Mouse (Mus musculus): ENCODE results near the gene Sstr3. TPM values are rescaled to one million over a fixed set of nuclear protein-coding genes. Genes with fewer than 3 reads are reported as not detected.

Sstr3 gene
- total RNA-seq (2021): not detected
- long read RNA-seq, experiment 1: 0 reads
- long read RNA-seq, experiment 2: 0 reads

DNA sequence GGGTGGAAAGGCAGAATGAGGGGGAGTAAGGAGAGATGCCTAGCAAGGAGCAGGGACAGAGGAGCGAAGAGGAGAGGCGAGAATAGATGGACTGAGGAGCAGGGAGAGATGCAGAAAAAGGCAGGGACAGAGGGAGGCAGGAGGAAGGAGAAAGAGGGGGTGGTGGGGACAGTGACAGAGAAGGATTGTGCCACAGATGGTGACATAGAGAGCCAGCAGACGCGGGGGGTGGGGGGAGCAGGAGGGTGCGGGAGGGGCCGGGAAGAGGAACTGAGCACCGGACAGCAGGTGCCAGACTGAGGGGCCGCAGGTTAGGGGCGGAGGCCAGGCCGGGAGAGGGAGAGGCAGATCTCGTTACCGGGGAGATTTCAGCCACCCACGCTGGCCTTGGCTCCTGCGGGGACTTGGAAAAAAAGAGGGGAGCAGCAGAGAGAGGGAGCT, at the start of gene Sstr3:
Gene Sstr3, minus strand, starts transcription at position 125 of the 441 bp plus-strand sequence.
- no peak for DNase-seq

DNA sequence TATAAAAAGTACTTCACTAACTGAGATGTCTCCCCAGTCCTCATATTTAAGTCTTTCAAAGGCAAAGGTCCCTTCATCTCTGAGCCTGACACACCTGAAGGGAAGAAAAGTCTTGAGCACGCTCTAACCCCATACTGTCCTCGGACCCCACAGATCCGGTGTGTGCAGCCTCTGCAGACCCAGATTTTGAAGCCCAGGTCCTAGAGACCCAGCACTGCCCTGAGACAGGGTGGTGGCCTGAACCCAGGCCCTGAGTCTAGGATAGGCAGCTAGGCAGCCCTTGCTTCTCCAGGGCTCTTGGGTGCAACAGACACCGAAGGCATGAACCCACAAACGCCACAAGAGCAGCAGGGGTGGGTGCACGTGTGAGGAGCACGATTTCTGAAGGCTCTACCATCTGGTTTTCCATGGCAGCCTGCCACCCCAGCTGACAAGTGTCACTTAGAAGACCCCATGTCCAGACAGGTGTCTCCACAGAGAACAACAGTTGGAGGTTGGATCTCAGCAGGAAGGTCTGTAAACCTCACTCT, 49.5 kb upstream of the Sstr3 start:
- DNase-seq: no peak

DNA sequence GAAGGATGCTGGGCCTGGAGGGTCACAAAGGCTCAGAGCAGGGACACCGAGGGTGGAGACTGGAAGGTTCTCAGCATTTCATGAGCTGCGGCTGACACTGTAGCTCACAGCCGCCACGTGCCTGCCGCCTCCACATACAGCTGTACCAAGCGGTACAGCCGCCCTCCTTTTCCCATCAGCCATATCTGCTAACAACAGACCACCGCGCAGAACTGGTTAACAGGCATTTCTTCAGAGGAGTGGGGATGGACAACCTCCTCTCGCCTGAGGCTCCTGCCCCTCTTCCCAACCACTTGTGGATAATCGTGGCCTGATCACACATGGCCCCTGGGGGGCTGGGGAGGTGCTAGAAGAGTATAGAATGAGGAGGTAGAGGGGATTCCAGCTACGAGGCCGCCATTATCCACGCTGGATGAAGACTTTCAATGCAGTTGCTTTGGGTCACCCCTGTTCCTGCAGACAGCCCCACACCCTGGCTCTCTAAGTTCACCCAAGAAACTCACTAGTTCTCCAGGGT, 48.0 kb upstream of the Sstr3 start:
- DNase-seq: no peak

DNA sequence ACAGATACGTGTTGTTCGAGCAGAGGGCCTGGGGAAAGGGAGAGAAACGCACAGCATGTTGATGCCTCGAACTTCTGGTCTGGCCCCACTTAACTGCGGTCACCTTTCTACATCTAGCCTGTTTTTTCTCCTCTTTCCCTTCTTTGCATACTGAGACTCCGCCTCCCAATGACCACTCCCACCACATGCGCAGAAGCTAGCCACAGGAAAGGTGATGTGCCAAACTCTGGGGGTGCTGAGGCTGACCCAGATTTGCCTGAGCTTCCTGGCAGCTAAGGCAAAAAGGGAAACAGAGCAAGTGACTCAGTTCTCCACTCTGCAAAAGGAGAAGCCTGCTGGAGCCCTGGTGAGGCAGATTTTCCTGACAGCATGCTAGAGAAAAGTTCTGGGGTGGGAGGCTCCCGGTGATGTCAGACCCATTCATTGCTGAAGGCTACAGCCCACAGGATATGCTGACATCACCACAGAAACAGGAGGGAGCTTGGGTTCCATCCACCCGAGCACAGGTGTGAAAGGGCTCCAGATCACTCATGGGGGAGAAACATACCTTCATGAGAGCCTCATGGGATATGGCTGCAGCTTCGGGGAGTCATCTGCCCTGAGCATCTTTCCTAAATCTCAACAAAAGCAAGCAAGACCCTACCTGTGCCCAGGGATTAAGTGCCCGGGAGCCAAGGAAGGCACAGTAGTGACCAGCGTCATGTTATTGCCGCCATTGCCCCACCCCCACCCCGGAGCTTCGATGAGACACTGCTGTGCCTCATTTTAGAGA, 47.4 kb upstream of the Sstr3 start:
- no peak for DNase-seq

DNA sequence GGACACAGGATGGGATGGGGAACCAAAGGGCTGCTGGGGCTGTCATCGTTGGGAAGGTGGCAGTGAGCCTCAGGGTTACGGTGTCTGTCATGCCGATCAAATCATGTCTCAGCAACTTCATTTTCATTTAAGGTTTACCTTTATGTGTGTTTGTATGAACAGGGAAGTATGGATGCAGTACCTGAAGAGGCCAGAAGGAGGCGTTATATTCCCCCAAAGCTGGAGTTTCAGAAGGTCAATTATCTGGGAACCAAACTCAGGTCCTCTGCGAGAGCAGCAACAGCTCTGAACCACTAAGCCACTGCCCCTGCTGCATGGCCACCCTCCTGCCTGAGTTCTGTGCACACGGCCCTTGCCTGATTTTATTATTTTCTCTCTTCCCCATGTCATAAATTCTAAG, 46.3 kb upstream of the Sstr3 start:
- no peak for DNase-seq

DNA sequence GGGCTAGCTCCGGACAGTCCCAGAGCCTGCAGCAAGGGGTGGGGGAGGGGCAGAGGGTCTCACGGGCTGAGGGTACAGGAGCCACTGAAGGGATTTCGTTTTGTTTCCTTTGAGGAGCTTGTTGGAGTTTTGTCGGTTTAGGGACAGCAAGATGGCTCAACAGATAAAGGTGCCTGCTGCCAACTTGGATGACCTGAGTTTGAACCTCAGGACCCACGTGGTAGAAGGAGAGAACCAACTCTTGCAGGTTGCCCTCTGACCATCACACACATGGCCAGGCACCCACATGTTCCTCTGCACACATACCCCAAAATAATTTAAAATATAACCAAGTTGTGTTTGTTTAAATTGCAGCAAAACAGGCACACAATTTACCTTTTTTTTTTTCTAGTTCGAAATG, 45.5 kb upstream of the Sstr3 start:
- no peak for DNase-seq

DNA sequence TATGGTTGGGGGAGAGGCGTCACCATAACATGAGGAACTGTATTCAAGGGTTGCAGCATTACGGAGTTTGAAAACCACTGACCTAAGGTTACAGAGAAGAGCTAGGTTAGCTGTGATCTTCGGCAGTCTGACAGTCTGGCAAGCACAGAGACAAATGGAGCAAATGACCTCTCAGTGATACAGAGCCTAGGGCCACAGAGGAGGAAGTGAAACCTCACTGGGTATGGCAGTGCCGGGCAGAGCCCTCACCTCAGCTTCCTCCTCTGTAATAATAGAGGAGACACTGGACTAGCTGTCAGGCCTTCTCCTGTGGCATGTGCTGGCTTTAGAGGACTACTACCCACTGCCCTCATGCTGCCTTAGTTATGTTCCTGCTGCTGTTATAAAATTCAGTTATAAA, 44.4 kb upstream of the Sstr3 start:
- no peak for DNase-seq

DNA sequence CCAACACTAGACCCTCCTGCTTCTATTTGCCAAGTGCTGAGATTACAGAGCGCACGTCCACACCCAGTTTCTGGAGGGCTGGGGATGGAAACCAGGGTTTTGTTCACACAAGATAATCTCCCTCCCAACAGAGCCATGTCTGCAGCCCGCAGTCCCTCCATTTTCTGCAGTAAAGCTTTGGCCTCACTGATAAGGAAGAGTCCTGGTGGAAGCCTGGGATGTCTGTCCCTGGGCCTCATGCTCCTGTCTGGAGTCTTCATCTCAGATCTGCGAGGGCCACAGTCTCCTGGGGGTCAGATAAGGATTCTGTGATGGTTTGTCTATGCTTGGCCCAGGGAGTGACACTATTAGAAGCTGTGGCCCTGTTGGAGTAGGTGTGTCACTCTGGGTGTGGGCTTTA, 43.6 kb upstream of the Sstr3 start:
- DNase-seq: no peak

DNA sequence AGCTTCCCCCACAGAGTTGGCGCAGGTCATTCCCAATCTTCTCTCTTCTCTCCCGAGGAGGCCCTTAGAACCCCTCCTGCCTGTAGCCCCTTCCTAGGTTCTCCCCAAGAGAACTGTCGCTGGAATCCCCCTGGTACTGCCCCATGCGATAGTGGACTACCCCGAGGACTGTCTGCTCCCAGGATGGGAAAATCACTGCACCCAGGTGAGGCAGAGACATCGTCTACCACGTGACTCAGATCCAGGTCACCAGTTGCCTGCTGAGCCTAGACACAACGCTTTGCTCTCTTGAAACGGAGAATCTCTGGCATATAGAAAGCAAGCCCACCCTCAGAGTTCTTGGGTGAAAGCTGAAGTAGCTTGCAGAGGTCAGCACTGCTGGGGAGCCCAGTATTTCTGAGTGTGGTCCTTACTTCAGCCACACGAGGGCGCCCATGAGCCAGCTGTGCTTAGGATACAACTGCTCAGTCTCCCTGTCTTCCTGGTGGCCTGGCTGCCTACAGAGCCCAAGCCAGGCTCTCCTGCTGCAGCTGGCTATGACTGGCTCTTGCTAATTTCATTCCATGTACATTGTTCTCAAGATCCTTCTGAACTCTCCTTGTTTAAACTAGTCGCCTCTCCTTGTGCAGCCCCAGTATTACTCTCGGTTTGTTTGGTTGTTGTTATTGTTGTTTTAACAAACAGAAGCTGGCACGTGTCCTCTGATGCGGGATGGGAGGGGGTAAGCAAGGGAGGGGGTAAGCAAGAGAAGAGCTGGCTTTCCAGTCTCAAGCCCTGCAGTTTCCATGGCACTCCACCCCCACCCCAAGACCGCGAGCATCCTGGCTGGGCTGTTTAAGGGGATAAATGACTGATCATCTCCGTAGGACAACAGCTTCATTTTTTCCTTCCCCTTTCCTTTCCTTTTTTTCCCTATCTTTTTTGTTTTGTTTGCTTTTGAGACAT, 42.8 kb upstream of the Sstr3 start:
- peak; percentile 64 for DNase-seq

DNA sequence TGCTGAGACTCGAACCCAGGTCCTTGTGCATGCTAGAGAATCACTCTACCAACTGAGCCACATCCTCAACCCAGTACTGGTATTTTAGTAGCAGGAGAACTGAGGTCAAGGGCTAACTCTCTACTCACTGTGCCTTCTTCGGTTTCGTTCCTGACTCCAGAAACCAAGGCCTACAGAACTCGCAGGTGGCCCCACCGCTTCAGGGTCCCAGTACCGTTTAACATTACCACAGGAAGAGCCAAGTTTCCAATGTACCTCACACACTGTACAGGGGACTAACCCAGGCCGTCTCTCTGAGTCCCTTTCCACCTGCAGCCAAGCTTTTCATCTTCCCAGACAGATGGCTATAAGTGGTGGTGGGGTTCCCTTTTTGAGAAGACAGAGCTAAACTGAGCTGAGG, 40.9 kb upstream of the Sstr3 start:
- no peak for DNase-seq

DNA sequence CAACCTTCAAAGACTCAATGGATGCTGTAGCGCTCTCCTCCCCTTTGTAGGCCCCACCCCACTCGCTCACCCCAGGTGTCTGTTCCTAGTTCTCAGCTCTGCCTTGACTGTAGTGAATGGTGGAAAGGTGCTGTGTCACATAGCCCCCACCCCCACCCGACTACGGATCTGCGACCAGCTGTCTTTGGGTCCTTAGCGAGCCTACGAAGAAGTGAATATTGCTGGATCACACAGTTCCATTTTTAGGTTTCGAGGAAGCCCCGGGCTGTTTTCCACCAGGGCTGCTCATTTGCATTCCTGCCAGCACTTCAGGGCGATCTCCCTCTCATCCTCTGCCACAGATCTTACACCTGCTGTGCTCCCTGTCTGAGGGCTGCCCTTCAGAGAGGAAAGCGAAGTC, 38.9 kb upstream of the Sstr3 start:
- peak; percentile 41 for DNase-seq

DNA sequence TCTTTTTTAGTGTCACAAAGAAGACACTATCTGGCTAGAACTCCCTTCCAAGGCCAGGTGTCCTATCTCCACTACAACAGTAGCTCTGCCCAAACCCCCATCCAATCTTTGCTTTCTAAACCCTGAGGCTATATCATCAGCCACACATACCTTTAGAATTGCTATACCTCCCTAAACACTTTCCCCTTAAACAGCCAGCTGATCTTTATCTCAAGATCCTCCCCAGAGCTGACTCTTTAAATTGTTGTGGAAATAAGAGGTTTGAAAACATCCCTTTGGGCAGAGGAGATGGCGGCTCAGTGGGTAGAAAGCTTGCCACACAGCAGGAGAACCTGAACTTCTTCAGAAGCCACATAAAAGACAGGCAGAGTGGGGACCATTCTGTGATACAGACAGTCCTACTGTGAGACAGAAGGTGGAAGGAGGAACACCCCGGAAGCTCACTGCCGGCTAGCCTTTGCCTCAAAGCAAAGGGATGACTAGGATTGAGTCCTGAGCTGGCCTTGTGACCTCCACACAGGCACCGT, 31.9 kb upstream of the Sstr3 start:
- no peak for DNase-seq

DNA sequence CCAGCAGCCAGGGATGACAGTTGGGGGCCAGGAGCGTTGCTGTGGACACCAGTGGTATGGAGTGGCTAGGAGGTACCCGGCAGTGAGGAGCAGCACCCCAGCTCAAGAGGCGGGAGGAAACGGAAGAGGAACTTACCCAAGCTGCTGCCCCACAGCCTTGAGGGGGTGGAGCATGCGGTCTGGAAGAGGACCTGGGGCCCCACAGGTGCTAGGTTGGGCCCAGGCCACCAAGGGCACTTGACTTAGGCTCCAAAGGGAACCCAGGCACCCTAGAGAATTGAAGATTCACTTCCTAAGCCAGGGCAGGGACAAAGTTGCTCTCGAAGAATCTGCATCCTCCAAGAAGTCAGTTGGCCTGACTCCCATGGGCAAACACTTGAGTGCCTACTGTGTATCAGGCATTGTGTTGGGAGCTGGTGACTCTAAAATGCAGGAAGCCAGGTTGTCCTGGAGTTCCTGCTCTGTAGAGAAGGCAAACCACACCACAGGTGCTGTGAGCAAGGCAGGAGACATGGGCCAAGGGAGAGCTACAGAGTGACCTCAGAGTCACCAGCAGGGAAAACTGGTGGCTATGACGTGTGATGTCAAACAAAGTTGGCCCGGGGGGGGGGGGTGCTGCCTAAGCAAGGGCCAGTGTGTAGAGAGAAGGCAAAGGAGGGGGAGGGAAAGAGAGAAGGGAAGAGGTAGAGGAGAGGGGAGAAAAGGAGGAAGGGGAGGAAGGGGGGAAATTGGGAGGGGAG, 28.3 kb upstream of the Sstr3 start, which contains the start of gene Rac2:
Gene Rac2, minus strand, starts transcription at position 126 of the 740 bp plus-strand sequence.
- peak; percentile 35 for DNase-seq

DNA sequence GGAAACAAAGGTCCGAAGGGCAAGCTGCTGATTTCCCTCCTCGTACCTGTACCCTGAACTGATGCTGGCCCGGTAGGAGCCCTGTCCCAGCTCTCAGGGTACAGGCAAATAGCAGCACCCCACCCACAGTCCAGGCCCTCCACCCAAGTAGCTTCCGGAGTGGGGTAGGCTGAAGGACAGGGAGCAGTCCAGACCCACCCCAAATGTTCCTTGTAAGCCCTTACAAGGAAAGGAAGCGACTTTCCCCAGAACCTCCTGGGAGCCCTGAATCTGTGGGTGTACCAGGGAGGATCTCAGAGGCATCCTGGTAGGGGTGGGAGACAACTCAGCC, 27.8 kb upstream of the Sstr3 start:
- DNase-seq: no peak

DNA sequence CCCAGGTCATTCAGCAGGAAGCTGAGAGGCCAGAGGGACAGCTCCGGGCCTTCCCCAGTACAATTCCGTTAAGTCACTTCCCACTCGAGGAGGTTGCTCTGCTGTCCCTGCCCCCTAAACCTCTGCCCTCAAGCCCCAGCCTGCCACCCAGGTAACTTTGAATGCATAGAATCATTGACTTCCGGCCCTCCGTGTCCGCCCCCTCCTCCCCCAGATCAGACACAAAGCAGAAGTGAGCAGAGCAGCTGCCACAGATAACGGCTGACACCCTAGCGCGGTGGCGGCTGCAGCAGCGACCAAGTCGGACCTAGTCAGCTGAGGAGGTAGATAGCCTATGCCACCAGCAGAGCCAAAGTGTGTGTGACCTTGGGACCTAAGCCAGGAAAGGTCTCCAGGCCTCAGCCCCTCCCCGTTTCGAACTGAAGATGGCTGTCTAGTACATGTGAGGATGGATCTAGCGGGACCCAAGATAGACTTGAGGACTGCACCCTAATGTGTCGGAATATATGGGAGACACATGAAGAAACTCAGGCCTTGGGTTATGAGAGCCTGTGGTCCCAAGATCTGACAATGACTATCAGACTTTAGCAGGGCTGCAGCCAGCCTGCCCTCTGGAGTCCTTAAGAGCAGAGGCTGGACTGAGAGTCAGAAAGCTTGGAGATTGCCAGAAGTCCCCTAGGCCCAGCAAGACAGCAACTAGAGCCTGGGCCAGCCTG, 27.2 kb upstream of the Sstr3 start:
- no peak for DNase-seq

DNA sequence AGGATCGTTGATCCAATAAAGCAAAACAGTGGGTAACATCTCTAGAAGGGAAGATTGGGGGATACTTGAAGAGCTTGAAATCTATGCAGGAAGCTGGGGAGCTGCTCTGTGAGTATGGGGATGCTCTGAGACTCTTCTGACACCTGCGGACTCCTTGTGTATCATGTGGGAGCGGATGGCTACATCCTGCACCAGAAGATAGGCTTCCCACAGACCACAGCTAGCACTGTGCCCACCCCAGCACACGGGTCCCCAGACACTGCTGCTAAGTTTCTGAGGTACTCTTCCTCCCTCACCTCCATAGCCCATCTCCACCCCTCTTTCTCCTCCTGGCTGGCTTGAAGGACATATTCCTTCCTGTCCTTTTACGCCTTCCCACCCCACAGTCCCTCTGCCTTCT, 25.7 kb upstream of the Sstr3 start:
- no peak for DNase-seq

DNA sequence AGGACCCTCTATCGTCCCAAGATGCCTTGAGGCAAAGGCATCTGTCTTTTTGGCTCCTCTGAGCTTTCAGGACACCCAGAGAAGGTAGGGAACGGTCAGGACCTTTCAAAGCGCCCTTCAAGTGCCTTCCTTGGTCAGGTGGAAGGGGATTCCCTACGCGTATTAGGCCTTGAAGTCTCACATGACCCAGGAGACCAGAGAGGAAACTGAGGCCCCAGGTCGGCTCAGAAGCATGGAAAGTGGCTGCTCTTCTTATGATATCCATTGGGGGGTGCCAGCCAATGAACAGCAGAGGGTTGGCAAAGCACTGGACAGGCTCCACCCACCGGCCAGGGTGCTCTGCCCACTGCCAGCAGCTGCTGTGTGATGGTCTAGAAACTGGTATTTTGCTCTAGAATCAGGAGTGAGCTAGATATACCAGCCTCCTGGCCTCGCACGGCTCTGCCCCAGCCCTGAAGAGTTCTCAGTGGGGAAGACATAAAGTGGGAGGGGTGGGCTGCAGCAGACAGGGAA, 23.2 kb upstream of the Sstr3 start:
- no peak for DNase-seq

DNA sequence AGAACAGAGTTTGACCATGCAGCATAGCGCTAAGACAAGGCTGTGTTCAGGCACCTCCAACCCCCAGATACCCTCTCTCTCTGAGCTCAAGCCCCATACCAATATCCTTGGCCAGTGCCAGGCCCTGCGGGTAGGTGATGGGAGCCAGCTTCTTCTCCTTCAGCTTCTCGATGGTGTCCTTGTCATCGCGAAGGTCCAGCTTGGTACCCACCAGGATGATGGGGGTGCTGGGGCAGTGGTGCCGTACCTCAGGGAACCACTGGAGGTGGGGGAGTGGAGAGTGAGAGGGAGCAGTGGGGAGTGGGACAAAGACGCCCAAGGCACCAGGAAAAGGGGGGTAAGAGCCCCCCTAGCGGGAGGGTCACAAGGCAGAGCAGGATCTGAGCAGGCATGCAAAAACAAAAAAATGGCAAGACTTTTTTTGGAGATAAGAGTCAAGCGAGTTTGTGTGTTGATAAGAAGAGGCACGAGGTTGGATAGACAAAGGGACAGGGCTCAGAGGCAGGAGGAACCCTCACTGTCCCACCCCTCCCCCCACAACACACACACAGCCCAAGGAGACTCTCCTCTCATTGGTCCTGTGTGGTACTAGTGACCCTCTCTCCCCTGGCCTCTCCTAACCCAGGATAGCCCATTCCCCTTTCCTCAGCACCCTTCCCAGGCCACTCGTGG, 20.4 kb upstream of the Sstr3 start:
- DNase-seq: no peak

DNA sequence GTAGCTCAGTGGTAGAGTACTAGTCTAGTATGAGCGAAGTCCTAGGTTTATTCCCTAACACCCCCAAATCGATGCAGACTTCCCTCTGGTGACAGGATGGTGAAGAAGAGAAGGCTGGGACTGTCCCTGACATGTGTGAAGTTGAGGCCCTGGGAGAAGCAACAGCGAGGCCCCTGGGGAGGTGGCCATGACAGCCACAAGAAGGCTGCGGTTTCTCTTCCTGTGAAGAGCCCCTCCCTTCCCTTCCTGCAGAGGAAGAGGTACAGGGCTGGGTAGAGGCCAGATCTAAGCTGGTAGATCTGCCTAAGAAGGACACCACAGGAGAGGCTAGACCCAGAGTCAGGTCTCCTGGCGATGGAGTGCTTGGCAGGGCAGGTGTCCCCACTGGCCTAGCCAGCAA, 19.5 kb upstream of the Sstr3 start:
- DNase-seq: no peak

DNA sequence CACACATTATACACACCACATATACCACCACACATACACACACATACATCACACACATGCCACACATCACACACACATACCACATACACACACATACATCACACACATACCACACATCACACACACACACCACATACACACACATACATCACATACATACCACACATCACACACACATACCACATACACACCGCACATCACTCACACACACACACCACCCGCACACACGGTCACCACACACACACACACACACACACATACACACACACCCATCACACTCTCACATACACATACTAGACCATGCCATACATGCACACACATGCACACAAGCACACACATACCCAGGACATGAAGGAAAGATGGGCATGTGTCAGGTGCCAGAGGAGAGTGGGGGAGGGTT, 18.9 kb upstream of the Sstr3 start:
- DNase-seq: no peak
